Mouse (Mus musculus): ENCODE data around the gene Crct1. TPM values are rescaled to one million over a fixed set of nuclear protein-coding genes. Genes with fewer than 3 reads are reported as not detected.

Gene Crct1
- polyA plus RNA-seq, 1 experiment from 2014 or later = 0.49 TPM

Other genes starting within 250 kb of the Crct1 start
- gene Lce1i, start 236.8 kb downstream of the Crct1 start, polyA plus RNA-seq (2014; fragmentation: Nextera tagmentation; extraction: Ambion mirVana) = not detected in 2 replicates
- gene Lce1j, start 225.2 kb downstream of the Crct1 start, polyA plus RNA-seq (2014; fragmentation: Nextera tagmentation; extraction: Ambion mirVana) = not detected in 2 replicates
- gene Lce1k, start 207.8 kb downstream of the Crct1 start, polyA plus RNA-seq (2014; fragmentation: Nextera tagmentation; extraction: Ambion mirVana) = not detected in 2 replicates
- not detected in 2 replicates for gene Kprp, start 188.4 kb downstream of the Crct1 start, polyA plus RNA-seq (2014; fragmentation: Nextera tagmentation; extraction: Ambion mirVana)
- not detected in 2 replicates for gene Lce1l, start 164.4 kb downstream of the Crct1 start, polyA plus RNA-seq (2014; fragmentation: Nextera tagmentation; extraction: Ambion mirVana)
- gene 2310050C09Rik, start 145.5 kb downstream of the Crct1 start, polyA plus RNA-seq (2014; fragmentation: Nextera tagmentation; extraction: Ambion mirVana) = not detected in 2 replicates
- not detected in 2 replicates for gene Lce3a, start 89.5 kb downstream of the Crct1 start, polyA plus RNA-seq (2014; fragmentation: Nextera tagmentation; extraction: Ambion mirVana)
- gene Lce3b, start 82.7 kb downstream of the Crct1 start, polyA plus RNA-seq (2014; fragmentation: Nextera tagmentation; extraction: Ambion mirVana) = not detected in 2 replicates
- not detected in 2 replicates for gene Lce3c, start 71.2 kb downstream of the Crct1 start, polyA plus RNA-seq (2014; fragmentation: Nextera tagmentation; extraction: Ambion mirVana)
- gene Lce3d, start 58.3 kb downstream of the Crct1 start, polyA plus RNA-seq (2014; fragmentation: Nextera tagmentation; extraction: Ambion mirVana) = not detected in 2 replicates
- not detected in 2 replicates for gene Lce3e, start 48.6 kb downstream of the Crct1 start, polyA plus RNA-seq (2014; fragmentation: Nextera tagmentation; extraction: Ambion mirVana)
- not detected in 2 replicates for gene Lce3f, start 23.5 kb downstream of the Crct1 start, polyA plus RNA-seq (2014; fragmentation: Nextera tagmentation; extraction: Ambion mirVana)
- gene Lce1m, start 3.4 kb upstream of the Crct1 start, polyA plus RNA-seq (2014; fragmentation: Nextera tagmentation; extraction: Ambion mirVana) = not detected in 2 replicates
- not detected in 2 replicates for gene Gm4858, start 53.1 kb upstream of the Crct1 start, polyA plus RNA-seq (2014; fragmentation: Nextera tagmentation; extraction: Ambion mirVana)
- not detected in 2 replicates for gene Crnn, start 129.1 kb upstream of the Crct1 start, polyA plus RNA-seq (2014; fragmentation: Nextera tagmentation; extraction: Ambion mirVana)
- not detected in 2 replicates for gene Flg2, start 181.6 kb upstream of the Crct1 start, polyA plus RNA-seq (2014; fragmentation: Nextera tagmentation; extraction: Ambion mirVana)

Data from liver, embryonic 11.5 days (tissue).